Mouse (Mus musculus): ENCODE measurements around the gene Gm7982. TPM values are rescaled to one million over a fixed set of nuclear protein-coding genes. Genes with fewer than 3 reads are reported as not detected.
"Not testable (repeated sequence)": the region's sequence is repeated elsewhere in the genome, so short reads cannot be mapped to it uniquely, and the experiment has no call there.

Gm7982 gene
- not detected for total RNA-seq (2021)
- long read RNA-seq, experiment 1 = 0 reads
- long read RNA-seq, experiment 2 = 0 reads

- DNase-seq = not testable (repeated sequence)
These were observed at the start of gene Gm7982 for GRCm38 (mm10) chr5:95741714-95742113. TSS of gene Gm7982 (plus strand) at chr5:95742014.

- not testable (repeated sequence) for DNase-seq
These were observed 5.7 kb upstream of the Gm7982 start, which contains the start of gene Gm7978 for GRCm38 (mm10) chr5:95736073-95736472. TSS of gene Gm7978 (minus strand) at chr5:95736173.

- not testable (repeated sequence) for DNase-seq
These were observed 33.9 kb downstream of the Gm7982 start, which contains the start of gene E330014E10Rik for GRCm38 (mm10) chr5:95775690-95776089. TSS of gene E330014E10Rik (plus strand) at chr5:95775990.

Other genes with a start within 250 kb of the Gm7982 start
- not detected for gene Gm3286, start 231.3 kb upstream of the Gm7982 start, total RNA-seq (2021)
- not detected for gene Gm7971, start 147.1 kb upstream of the Gm7982 start, total RNA-seq (2021)
- gene Gm7978, start 5.8 kb upstream of the Gm7982 start, total RNA-seq (2021) = not detected
- gene E330014E10Rik, start 34.0 kb downstream of the Gm7982 start, total RNA-seq (2021) = not detected
- 1 to 10 TPM; 5.0 to 5.1 TPM for gene Cxcl13, start 214.9 kb downstream of the Gm7982 start, total RNA-seq (2021)

Measured in adrenal gland, postnatal 10 days (tissue).